Mouse (Mus musculus) MEL (cell line): Measurements from ENCODE around the gene Rgs13. TPM values are rescaled to one million over a fixed set of nuclear protein-coding genes. Genes with fewer than 3 reads are reported as not detected.

Experiments
- DNase-seq: peaks from one replicate; pipeline ENCODE4 v3.0.0; 2011; ENCODE audit warnings: low read depth, low spot score
- H3K27ac ChIP-seq: 2 replicates; pipeline ENCODE4 v1.5.1; 2012; ENCODE audit warnings: low read depth, mild to moderate bottlenecking, control low read depth, low read length, moderate library complexity; ENCODE audit not compliant: control insufficient read depth
- H3K27me3 ChIP-seq, 2 experiments: fragments of 150-350 bp in 1 of 2; sonication (generic) in 1 of 2; 2 replicates each; pipeline ENCODE4 v1.6.1; 2012; ENCODE audit warnings: low read length in 2 of 2, mild to moderate bottlenecking in 2 of 2, improper control_type of control experiment in 1 of 2, moderate library complexity in 1 of 2; ENCODE audit not compliant: insufficient read depth in 2 of 2, control insufficient read depth in 1 of 2
- H3K36me3 ChIP-seq, 2 experiments: 2 replicates each; pipeline ENCODE4 v1.6.1; 2012 to 2014; ENCODE audit warnings: low read length in 2 of 2, improper control_type of control experiment in 1 of 2, inconsistent platforms in 1 of 2, mild to moderate bottlenecking in 1 of 2; ENCODE audit not compliant: insufficient read depth in 2 of 2, control insufficient read depth in 1 of 2
- H3K4me1 ChIP-seq, 2 experiments: fragments of 150-350 bp in 1 of 2; sonication (generic) in 1 of 2; 2 replicates each; pipeline ENCODE4 v1.6.1; 2012; ENCODE audit warnings: low read length in 2 of 2, improper control_type of control experiment in 1 of 2, mild to moderate bottlenecking in 1 of 2; ENCODE audit not compliant: insufficient read depth in 2 of 2, control insufficient read depth in 1 of 2
- H3K4me3 ChIP-seq, 2 experiments: fragments of 150-350 bp in 1 of 2; sonication (generic) in 1 of 2; 2 replicates each; pipeline ENCODE4 v1.5.1; 2012; ENCODE audit warnings: low read depth in 2 of 2, low read length in 2 of 2, mild to moderate bottlenecking in 2 of 2, moderate library complexity in 2 of 2, control low read depth in 1 of 2, improper control_type of control experiment in 1 of 2; ENCODE audit not compliant: control insufficient read depth in 1 of 2, insufficient read depth in 1 of 2
- H3K79me2 ChIP-seq: 2 replicates; pipeline ENCODE4 v1.6.1; 2012; ENCODE audit warnings: mild to moderate bottlenecking, low read length, moderate library complexity; ENCODE audit not compliant: control insufficient read depth, poor library complexity, insufficient read depth
- H3K9ac ChIP-seq: 2 replicates; pipeline ENCODE4 v1.6.1; 2012; ENCODE audit warnings: low read depth, mild to moderate bottlenecking, control low read depth, low read length, moderate library complexity; ENCODE audit not compliant: control insufficient read depth, poor library complexity, severe bottlenecking
- H3K9me3 ChIP-seq: fragments of 150-350 bp; sonication (generic); replicated peaks from 2 replicates; pipeline ENCODE4 v1.6.1; 2012; ENCODE audit warnings: mild to moderate bottlenecking, low read length, improper control_type of control experiment, moderate library complexity; ENCODE audit not compliant: insufficient read depth
- BHLHE40 ChIP-seq: IDR thresholded peaks from 2 replicates; pipeline ENCODE4 v1.6.1; 2012; ENCODE audit warnings: low read depth, mild to moderate bottlenecking, inconsistent platforms, low read length, improper control_type of control experiment, borderline replicate concordance
- CHD1 ChIP-seq: IDR thresholded peaks from 2 replicates; pipeline ENCODE4 v1.6.1; 2012; ENCODE audit warnings: low read depth, mild to moderate bottlenecking, inconsistent platforms, low read length, improper control_type of control experiment
- CHD2 ChIP-seq: IDR thresholded peaks from 2 replicates; pipeline ENCODE4 v1.6.1; 2011; ENCODE audit warnings: low read length, improper control_type of control experiment
- CTCF ChIP-seq, 3 experiments: IDR thresholded peaks in 2 of 3; conservative IDR thresholded peaks in 1 of 3; 2 replicates each; pipeline ENCODE4 v1.5.1; 2011 to 2012; ENCODE audit warnings: low read length in 3 of 3, low read depth in 2 of 3, mild to moderate bottlenecking in 2 of 3, improper control_type of control experiment in 1 of 3, inconsistent platforms in 1 of 3, mixed read lengths in 1 of 3, moderate library complexity in 1 of 3; ENCODE audit not compliant: control insufficient read depth in 1 of 3, insufficient read depth in 1 of 3, poor library complexity in 1 of 3, severe bottlenecking in 1 of 3
- E2F4 ChIP-seq: IDR thresholded peaks from 2 replicates; pipeline ENCODE4 v1.6.1; 2011; ENCODE audit warnings: low read depth, low read length, improper control_type of control experiment, borderline replicate concordance
- ELF1 ChIP-seq: IDR thresholded peaks from 2 replicates; pipeline ENCODE4 v1.6.1; 2014; ENCODE audit warnings: low read depth, mild to moderate bottlenecking, inconsistent platforms, low read length, improper control_type of control experiment, moderate library complexity
- EP300 ChIP-seq, 2 experiments: IDR thresholded peaks; 2 replicates each; pipeline ENCODE4 v1.6.1; 2011; ENCODE audit warnings: improper control_type of control experiment in 2 of 2, low read length in 2 of 2, low read depth in 1 of 2, mild to moderate bottlenecking in 1 of 2
- ETS1 ChIP-seq: IDR thresholded peaks from 2 replicates; pipeline ENCODE4 v1.6.1; 2012; ENCODE audit warnings: low read depth, mild to moderate bottlenecking, inconsistent platforms, low read length, improper control_type of control experiment, moderate library complexity
- GABPA ChIP-seq: IDR thresholded peaks from 2 replicates; pipeline ENCODE4 v1.6.1; 2012; ENCODE audit warnings: low read depth, mild to moderate bottlenecking, inconsistent platforms, low read length, improper control_type of control experiment, moderate library complexity
- GATA1 ChIP-seq: IDR thresholded peaks from 2 replicates; pipeline ENCODE4 v1.6.1; 2011; ENCODE audit warnings: low read depth, low read length, improper control_type of control experiment
- HCFC1 ChIP-seq: IDR thresholded peaks from 2 replicates; pipeline ENCODE4 v1.6.1; 2012; ENCODE audit warnings: low read depth, mild to moderate bottlenecking, inconsistent platforms, low read length, improper control_type of control experiment, moderate library complexity
- KAT2A ChIP-seq: conservative IDR thresholded peaks from 2 replicates; pipeline ENCODE4 v1.6.1; 2012; ENCODE audit warnings: low read depth, low read length, improper control_type of control experiment, inconsistent platforms
- MAX ChIP-seq: IDR thresholded peaks from 2 replicates; pipeline ENCODE4 v1.6.1; 2011; ENCODE audit warnings: low read length, improper control_type of control experiment
- MAZ ChIP-seq: IDR thresholded peaks from 2 replicates; pipeline ENCODE4 v1.6.1; 2012; ENCODE audit warnings: low read depth, mild to moderate bottlenecking, inconsistent platforms, low read length, improper control_type of control experiment
- MEF2A ChIP-seq: IDR thresholded peaks from 2 replicates; pipeline ENCODE4 v1.6.1; 2014; ENCODE audit warnings: low read depth, mild to moderate bottlenecking, inconsistent platforms, low read length, improper control_type of control experiment; ENCODE audit not compliant: poor library complexity, insufficient replicate concordance, severe bottlenecking; ENCODE audit errors: extremely low read depth
- MXI1 ChIP-seq: IDR thresholded peaks from 2 replicates; pipeline ENCODE4 v1.6.1; 2011; ENCODE audit warnings: mild to moderate bottlenecking, low read depth, low read length, improper control_type of control experiment
- MYB ChIP-seq: IDR thresholded peaks from 2 replicates; pipeline ENCODE4 v1.6.1; 2011; ENCODE audit warnings: mild to moderate bottlenecking, low read depth, low read length, improper control_type of control experiment
- MYC ChIP-seq: IDR thresholded peaks from 2 replicates; pipeline ENCODE4 v1.6.1; 2011; ENCODE audit warnings: low read depth, mild to moderate bottlenecking, low read length, improper control_type of control experiment, moderate library complexity
- NELFE ChIP-seq: IDR thresholded peaks from 2 replicates; pipeline ENCODE4 v1.6.1; 2011; ENCODE audit warnings: low read depth, low read length, improper control_type of control experiment
- NRF1 ChIP-seq: IDR thresholded peaks from 2 replicates; pipeline ENCODE4 v1.6.1; 2014; ENCODE audit warnings: low read depth, mild to moderate bottlenecking, inconsistent platforms, low read length, improper control_type of control experiment, moderate library complexity; ENCODE audit not compliant: poor library complexity, insufficient read depth, severe bottlenecking
- POLR2A ChIP-seq, 2 experiments: IDR thresholded peaks; 2 replicates each; pipeline ENCODE4 v1.6.1; 2011 to 2012; ENCODE audit warnings: low read length in 2 of 2, mild to moderate bottlenecking in 2 of 2, control low read depth in 1 of 2, improper control_type of control experiment in 1 of 2, low read depth in 1 of 2, moderate library complexity in 1 of 2; ENCODE audit not compliant: control insufficient read depth in 1 of 2, insufficient read depth in 1 of 2, poor library complexity in 1 of 2
- POLR2AphosphoS2 ChIP-seq: IDR thresholded peaks from 2 replicates; pipeline ENCODE4 v1.6.1; 2011; ENCODE audit warnings: low read length, improper control_type of control experiment
- POLR2AphosphoS5 ChIP-seq: IDR thresholded peaks from 2 replicates; pipeline ENCODE4 v1.6.1; 2012; ENCODE audit warnings: low read depth, borderline replicate concordance, mild to moderate bottlenecking, inconsistent platforms, low read length, moderate library complexity, mixed read lengths
- RCOR1 ChIP-seq: IDR thresholded peaks from 2 replicates; pipeline ENCODE4 v1.6.1; 2012; ENCODE audit warnings: low read depth, mild to moderate bottlenecking, inconsistent platforms, low read length, improper control_type of control experiment
- SIN3A ChIP-seq: IDR thresholded peaks from 2 replicates; pipeline ENCODE4 v1.6.1; 2012; ENCODE audit warnings: low read length, improper control_type of control experiment, inconsistent platforms
- SMC3 ChIP-seq: IDR thresholded peaks from 2 replicates; pipeline ENCODE4 v1.6.1; 2011; ENCODE audit warnings: low read depth, low read length, improper control_type of control experiment
- TAL1 ChIP-seq: IDR thresholded peaks from 2 replicates; pipeline ENCODE4 v1.6.1; 2012; ENCODE audit warnings: mild to moderate bottlenecking, inconsistent platforms, low read length, moderate library complexity, mixed read lengths
- TCF12 ChIP-seq: IDR thresholded peaks from 2 replicates; pipeline ENCODE4 v1.6.1; 2014; ENCODE audit warnings: low read depth, mild to moderate bottlenecking, inconsistent platforms, low read length, improper control_type of control experiment, moderate library complexity
- UBTF ChIP-seq: IDR thresholded peaks from 2 replicates; pipeline ENCODE4 v1.6.1; 2012; ENCODE audit warnings: low read depth, mild to moderate bottlenecking, inconsistent platforms, low read length, improper control_type of control experiment, moderate library complexity, borderline replicate concordance; ENCODE audit not compliant: insufficient read depth
- USF1 ChIP-seq: IDR thresholded peaks from 2 replicates; pipeline ENCODE4 v1.6.1; 2014; ENCODE audit warnings: low read depth, mild to moderate bottlenecking, inconsistent platforms, low read length, improper control_type of control experiment, moderate library complexity
- USF2 ChIP-seq, 2 experiments: IDR thresholded peaks; 2 replicates each; pipeline ENCODE4 v1.6.1; 2011 to 2012; ENCODE audit warnings: improper control_type of control experiment in 2 of 2, low read length in 2 of 2, borderline replicate concordance in 1 of 2, inconsistent platforms in 1 of 2, low read depth in 1 of 2, mild to moderate bottlenecking in 1 of 2; ENCODE audit not compliant: insufficient read depth in 1 of 2
- ZC3H11A ChIP-seq: IDR thresholded peaks from 2 replicates; pipeline ENCODE4 v1.6.1; 2012; ENCODE audit warnings: low read depth, mild to moderate bottlenecking, inconsistent platforms, low read length, improper control_type of control experiment
- ZKSCAN1 ChIP-seq: IDR thresholded peaks from 2 replicates; pipeline ENCODE4 v1.6.1; 2012; ENCODE audit warnings: low read depth, mild to moderate bottlenecking, inconsistent platforms, low read length, improper control_type of control experiment, moderate library complexity
- ZMIZ1 ChIP-seq: IDR thresholded peaks from 2 replicates; pipeline ENCODE4 v1.6.1; 2012; ENCODE audit warnings: low read depth, mild to moderate bottlenecking, inconsistent platforms, low read length, improper control_type of control experiment, moderate library complexity
- ZNF384 ChIP-seq: IDR thresholded peaks from 2 replicates; pipeline ENCODE4 v1.6.1; 2012; ENCODE audit warnings: low read depth, mild to moderate bottlenecking, inconsistent platforms, low read length, improper control_type of control experiment
- polyA plus RNA-seq, 2 experiments: library from polyadenylated mRNA; stranded (reverse) in 1 of 2; unstranded in 1 of 2; fragments of >175 nt in 1 of 2; fragments of >200 nt in 1 of 2; gene quantifications; 2 replicates each; pipeline versions ENCODE4 v1.2.1 to v1.2.4; 2012; ENCODE audit warnings: low replicate concordance in 2 of 2, low read depth in 1 of 2; ENCODE audit not compliant: insufficient read length in 2 of 2, insufficient read depth in 1 of 2, missing spikeins in 1 of 2
- total RNA-seq: library from RNA; depleted of rRNA; stranded (reverse); fragments of 300-350 nt; gene quantifications from 2 replicates; pipeline ENCODE4 v1.2.3, GENCODE M21; 2012

The Rgs13 gene
- total and polyA plus RNA-seq, 3 experiments: not detected

DNA sequence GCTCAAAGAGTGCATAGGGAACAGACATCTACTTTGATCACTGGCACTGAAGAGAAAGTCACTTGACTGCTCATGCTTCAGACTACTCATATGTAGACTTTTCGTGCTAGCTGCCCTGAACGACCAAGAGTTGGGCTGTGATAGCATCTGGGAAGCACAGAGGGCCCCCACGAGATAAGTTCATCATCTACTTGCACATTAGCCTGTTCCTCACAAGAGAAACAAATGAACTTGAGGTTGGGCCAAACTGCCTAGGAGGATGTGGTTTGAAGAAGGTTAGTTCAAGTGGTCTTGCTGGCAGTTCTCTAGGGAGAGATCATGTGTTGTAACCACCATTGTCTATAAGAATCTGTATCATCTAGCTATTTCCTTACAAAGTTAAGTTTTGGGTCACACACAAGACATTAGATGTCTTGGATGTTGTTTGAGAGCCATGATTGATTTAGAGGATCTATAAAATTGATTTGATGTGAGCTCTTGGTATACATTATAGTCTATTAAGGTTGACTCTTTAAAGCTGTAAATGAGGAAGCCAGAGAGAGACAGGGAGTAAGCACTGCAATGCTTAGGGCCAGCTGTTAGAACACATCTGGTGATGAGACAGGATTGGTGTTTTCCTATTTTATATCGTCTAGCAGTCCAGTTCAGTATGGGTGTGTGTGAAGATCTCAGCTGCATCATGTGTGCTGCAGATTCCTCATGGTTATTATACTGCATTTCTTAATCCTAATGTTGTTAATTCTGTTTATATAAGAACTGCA is 8.0 kb upstream of the Rgs13 start:
- H3K4me1 ChIP-seq: peaks cover 2 to 7% of the 10 kb centered on the region in 2 experiments
- peaks cover 0 to 9% of the 10 kb centered on the region in 2 experiments; a peak in 2 of 4 replicates for H3K36me3 ChIP-seq
- H3K79me2 ChIP-seq: no peaks in the 10 kb centered on the region
- H3K27ac ChIP-seq: no peak overlapping the region
- no peaks in the 10 kb centered on the region for H3K27me3 ChIP-seq
- H3K9ac ChIP-seq: no peak overlapping the region
- peak; percentile 80 for DNase-seq
- H3K9me3 ChIP-seq: no peaks in the 10 kb centered on the region
- TF ChIP-seq POLR2AphosphoS5 (no peak), KAT2A (no peak), ZMIZ1 (no peak), MXI1 (no peak), EP300 (IDR thresholded peaks at IDR 0.05; ENCODE audit: low read depth in 1 of 2, low read length in 2 of 2) (peak; percentile 81 to 82), POLR2A (IDR thresholded peaks at IDR 0.05; ENCODE audit: control insufficient read depth in 1 of 2, insufficient read depth in 1 of 2, low read depth in 1 of 2, low read length in 2 of 2, poor library complexity in 1 of 2) (no peak), TAL1 (0 out of 2 replicates have a peak, but pooled peaks have one; percentile 6), CHD2 (no peak), ZKSCAN1 (no peak), RCOR1 (0 out of 2 replicates have a peak, but pooled peaks have one; percentile 34), BHLHE40 (no peak), MAX (no peak), ETS1 (no peak), ZC3H11A (no peak), POLR2AphosphoS2 (no peak), MEF2A (no peak), NRF1 (no peak), TCF12 (peak; percentile 77), MYB (no peak), CHD1 (no peak), GABPA (no peak), NELFE (no peak), GATA1 (peak; percentile 80), CTCF (IDR thresholded peaks at IDR 0.05 in 2 of 3, conservative IDR thresholded peaks at IDR 0.05 in 1 of 3; ENCODE audit: control insufficient read depth in 1 of 3, insufficient read depth in 1 of 3, low read depth in 2 of 3, low read length in 3 of 3, poor library complexity in 1 of 3, severe bottlenecking in 1 of 3) (no peak), USF1 (no peak), UBTF (no peak), MYC (no peak), E2F4 (no peak), MAZ (no peak), USF2 (IDR thresholded peaks at IDR 0.05; ENCODE audit: borderline replicate concordance in 1 of 2, insufficient read depth in 1 of 2, low read depth in 1 of 2, low read length in 2 of 2) (no peak), ZNF384 (no peak), SIN3A (no peak; the same call in 1 of the 2 replicates), HCFC1 (no peak), ELF1 (no peak; the same call in 1 of the 2 replicates), SMC3 (peak; percentile 24)
- no peak overlapping the region for H3K4me3 ChIP-seq
